Mouse (Mus musculus): ENCODE measurements around the gene Nova2. TPM values are rescaled to one million over a fixed set of nuclear protein-coding genes. Genes with fewer than 3 reads are reported as not detected.

Nova2 gene
- polyA plus RNA-seq, 1 experiment from 2014 or later = 0.53 TPM

- DNase-seq (ENCODE audit: low spot score) = no peak
- no peak overlapping the region for H3K4me3 ChIP-seq
- H3K36me3 ChIP-seq = peaks cover 21% of the 10 kb centered on the region; the same call in 1 of the 2 replicates
- peaks cover 23% of the 10 kb centered on the region for H3K4me1 ChIP-seq
- H3K27me3 ChIP-seq (ENCODE audit: insufficient read depth, poor library complexity, severe bottlenecking) = peaks cover 39% of the 10 kb centered on the region
- WGBS = 81% methylated on average over 5 of the region's 5 CpGs
- H3K27ac ChIP-seq = no peak overlapping the region
- no peaks in the 10 kb centered on the region for H3K9me3 ChIP-seq
These were observed 67.3 kb downstream of the Nova2 start for GRCm38 (mm10) chr7:18993036-18993435.

DNA sequence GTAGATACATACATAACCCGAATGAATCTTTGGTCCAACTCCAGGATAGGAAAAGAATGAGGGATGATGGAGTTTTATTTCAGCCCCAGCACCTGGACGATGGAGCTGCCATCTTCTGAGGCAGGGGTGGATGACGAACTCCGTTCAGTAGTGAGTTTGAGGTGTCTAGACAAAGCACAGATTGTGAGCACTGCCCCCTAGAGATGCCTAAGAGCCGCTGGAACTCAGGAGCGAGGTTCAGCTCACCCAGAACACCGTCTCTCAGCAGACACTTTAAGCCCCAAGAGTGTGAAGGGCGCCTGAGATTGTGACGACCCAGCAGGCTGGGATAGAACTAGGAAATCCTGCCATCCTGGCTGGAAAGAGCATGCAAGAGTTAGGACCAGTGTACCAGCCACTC is 73.1 kb downstream of the Nova2 start:
- H3K4me3 ChIP-seq = no peak overlapping the region
- H3K4me1 ChIP-seq = peaks cover 22% of the 10 kb centered on the region
- H3K9me3 ChIP-seq = no peaks in the 10 kb centered on the region
- H3K27me3 ChIP-seq (ENCODE audit: insufficient read depth, poor library complexity, severe bottlenecking) = peaks cover 2% of the 10 kb centered on the region; the same call in 1 of the 2 replicates
- 46% methylated on average over 9 of the region's 9 CpGs for WGBS
- no peak overlapping the region for H3K27ac ChIP-seq
- no peak for DNase-seq (ENCODE audit: low spot score)
- H3K36me3 ChIP-seq = peaks cover 19% of the 10 kb centered on the region; the same call in 1 of the 2 replicates

DNA sequence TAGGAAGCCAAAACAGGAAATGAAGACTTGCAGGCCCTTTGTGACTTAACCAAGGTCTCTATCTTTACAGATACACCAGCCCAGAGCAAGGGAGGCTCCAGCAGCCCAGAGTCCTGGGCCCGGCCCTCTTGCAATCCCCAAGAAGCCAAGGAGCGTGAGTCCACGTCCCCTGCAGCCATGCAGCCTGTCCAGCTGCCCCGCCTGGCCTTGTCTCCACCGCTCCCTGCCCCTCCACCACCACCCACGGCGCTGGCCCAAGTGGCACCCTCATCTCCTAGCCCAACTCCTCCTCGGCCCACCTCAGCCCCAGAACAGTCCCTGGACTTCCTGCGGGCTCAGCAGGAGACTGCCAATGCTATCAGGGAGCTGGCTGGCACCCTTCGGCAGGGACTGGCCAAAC is 74.7 kb downstream of the Nova2 start:
- H3K36me3 ChIP-seq = peaks cover 25% of the 10 kb centered on the region
- no peaks in the 10 kb centered on the region for H3K27me3 ChIP-seq (ENCODE audit: insufficient read depth, poor library complexity, severe bottlenecking)
- no peaks in the 10 kb centered on the region for H3K9me3 ChIP-seq
- 29% methylated on average over 10 of the region's 10 CpGs for WGBS
- no peak for DNase-seq (ENCODE audit: low spot score)
- H3K27ac ChIP-seq = peak overlapping the region; percentile 91
- peak overlapping the region; percentile 63 for H3K4me3 ChIP-seq
- peaks cover 35% of the 10 kb centered on the region for H3K4me1 ChIP-seq

DNA sequence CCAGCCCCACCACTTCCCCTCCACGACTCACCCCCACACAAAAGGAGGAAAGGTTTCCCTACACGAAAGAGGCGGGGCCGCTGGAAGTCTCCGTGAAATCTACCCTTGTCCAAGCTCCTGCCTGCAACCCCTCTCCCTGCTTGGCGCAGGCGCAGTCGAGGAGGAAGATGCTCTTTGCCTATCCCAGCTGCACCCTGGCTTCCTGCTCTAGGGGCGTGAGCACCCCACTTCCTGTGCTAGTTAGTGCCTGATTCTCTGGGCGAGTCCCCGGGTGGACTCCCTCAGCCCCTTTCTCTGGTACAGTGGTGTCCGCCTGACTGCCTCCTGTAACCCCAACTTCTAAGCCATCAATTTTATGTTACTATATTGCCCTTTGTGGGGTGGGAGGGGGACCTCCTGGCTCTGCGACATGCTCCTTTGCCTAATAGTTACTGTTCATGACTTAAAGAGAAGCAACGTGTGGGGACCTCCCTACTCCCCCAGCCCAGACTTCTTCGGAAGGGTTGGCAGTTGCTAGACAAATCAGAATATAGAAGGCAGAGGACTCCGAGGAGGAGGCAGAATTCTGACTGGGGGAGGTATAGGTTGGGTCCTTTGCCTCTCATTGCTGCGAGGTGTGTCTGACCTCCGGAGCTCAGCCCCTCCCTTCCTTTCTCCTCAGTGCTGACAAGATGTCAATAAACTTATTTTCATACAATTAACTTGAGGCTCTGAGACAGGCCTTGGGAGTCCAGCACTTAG is 75.5 kb downstream of the Nova2 start:
- H3K27ac ChIP-seq = peak overlapping the region; percentile 91
- H3K9me3 ChIP-seq = no peaks in the 10 kb centered on the region
- H3K27me3 ChIP-seq (ENCODE audit: insufficient read depth, poor library complexity, severe bottlenecking) = no peaks in the 10 kb centered on the region
- H3K4me1 ChIP-seq = peaks cover 43% of the 10 kb centered on the region
- no peak for DNase-seq (ENCODE audit: low spot score)
- 27% methylated on average over 18 of the region's 18 CpGs for WGBS
- H3K4me3 ChIP-seq = peak overlapping the region; percentile 63
- H3K36me3 ChIP-seq = peaks cover 28% of the 10 kb centered on the region

GRCm38 (mm10) chr7:19001807-19002085 is 76.1 kb downstream of the Nova2 start:
- peaks cover 48% of the 10 kb centered on the region for H3K4me1 ChIP-seq
- no peaks in the 10 kb centered on the region for H3K27me3 ChIP-seq (ENCODE audit: insufficient read depth, poor library complexity, severe bottlenecking)
- no peaks in the 10 kb centered on the region for H3K9me3 ChIP-seq
- H3K27ac ChIP-seq = peak overlapping the region; percentile 91; the same call in 1 of the 2 replicates
- 73% methylated on average over 3 of the region's 3 CpGs for WGBS
- H3K36me3 ChIP-seq = peaks cover 26% of the 10 kb centered on the region
- DNase-seq (ENCODE audit: low spot score) = no peak
- H3K4me3 ChIP-seq = peak overlapping the region; percentile 63; the same call in 1 of the 2 replicates

DNA sequence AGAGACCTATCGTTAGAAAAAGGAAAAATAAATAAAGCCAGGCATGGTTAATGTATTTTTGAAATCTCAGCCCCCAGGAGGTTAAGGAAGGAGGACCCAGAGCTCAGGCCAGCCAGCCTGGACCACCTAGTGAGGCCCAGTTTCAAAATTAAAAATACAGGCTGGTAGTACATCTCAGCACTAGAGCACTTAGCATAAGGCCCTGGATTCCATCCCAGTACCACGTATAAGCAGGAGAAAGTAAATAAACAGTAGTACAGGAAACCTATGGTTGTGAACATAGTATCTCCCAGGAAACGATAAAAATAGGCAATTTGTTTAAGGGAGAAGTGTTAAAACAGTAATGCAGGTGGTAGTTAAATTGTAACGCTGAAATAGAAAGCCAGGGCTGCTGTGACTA is 76.4 kb downstream of the Nova2 start:
- 35% methylated on average over 4 of the region's 4 CpGs for WGBS
- H3K4me3 ChIP-seq = peak overlapping the region; percentile 57
- DNase-seq (ENCODE audit: low spot score) = no peak
- no peaks in the 10 kb centered on the region for H3K9me3 ChIP-seq
- H3K27me3 ChIP-seq (ENCODE audit: insufficient read depth, poor library complexity, severe bottlenecking) = no peaks in the 10 kb centered on the region
- peaks cover 51% of the 10 kb centered on the region for H3K4me1 ChIP-seq
- H3K36me3 ChIP-seq = peaks cover 30% of the 10 kb centered on the region
- H3K27ac ChIP-seq = peak overlapping the region; percentile 91

DNA sequence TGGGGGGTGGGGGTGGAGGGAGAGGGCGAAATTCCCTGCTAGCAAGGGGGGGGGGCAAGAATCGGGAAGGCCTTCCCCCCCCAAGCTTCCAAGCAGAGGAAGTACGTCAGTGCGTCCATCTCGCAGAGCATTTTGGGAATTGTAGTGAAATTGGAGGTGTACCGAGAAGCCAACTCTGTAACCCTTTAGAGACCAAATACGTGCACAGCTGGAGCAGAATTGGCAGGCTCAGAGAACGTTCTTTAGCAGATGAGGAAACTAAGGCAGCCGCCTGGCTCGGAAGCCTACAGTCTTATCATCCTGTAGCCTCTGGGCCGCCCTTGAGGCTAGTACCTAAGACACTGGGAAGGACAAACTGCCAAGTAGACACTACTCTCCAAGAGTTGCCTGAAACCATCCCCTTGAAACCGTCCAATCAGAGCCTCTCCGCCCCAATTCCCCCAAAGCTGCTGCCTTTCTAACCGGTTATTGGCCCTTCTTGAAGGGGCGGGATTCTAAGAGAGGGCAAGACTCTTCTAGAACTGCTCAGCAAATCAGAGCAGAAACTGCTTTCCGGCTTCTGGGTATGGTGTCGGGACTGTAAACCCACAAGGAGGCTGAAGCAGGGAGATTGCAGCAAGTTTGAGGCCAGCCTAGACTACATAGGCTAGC is 77.3 kb downstream of the Nova2 start:
- H3K4me1 ChIP-seq = peaks cover 58% of the 10 kb centered on the region
- peak; percentile 94 for DNase-seq (ENCODE audit: low spot score)
- peaks cover 26% of the 10 kb centered on the region for H3K36me3 ChIP-seq
- H3K4me3 ChIP-seq = peak overlapping the region; percentile 57
- H3K27me3 ChIP-seq (ENCODE audit: insufficient read depth, poor library complexity, severe bottlenecking) = no peaks in the 10 kb centered on the region
- 3% methylated on average over 17 of the region's 17 CpGs for WGBS
- H3K27ac ChIP-seq = peak overlapping the region; percentile 91
- no peaks in the 10 kb centered on the region for H3K9me3 ChIP-seq

- Histone ChIP-seq H3K36me3 (peaks cover 26% of the 10 kb centered on the region), H3K4me1 (peaks cover 58% of the 10 kb centered on the region), H3K4me3 (peak within 1 kb of the TSS; percentile 92), H3K27me3 (ENCODE audit: insufficient read depth, poor library complexity, severe bottlenecking) (no peaks in the 10 kb centered on the region), H3K27ac (peak within 1 kb of the TSS; percentile 95), H3K9me3 (no peaks in the 10 kb centered on the region)
- peak; percentile 97 for DNase-seq (ENCODE audit: low spot score)
- WGBS = under 1% methylated on average over 89 of the region's 90 CpGs
These were observed 78.4 kb downstream of the Nova2 start, which contains the start of gene Irf2bp1 for GRCm38 (mm10) chr7:19003902-19004630. Gene Irf2bp1 (plus strand): TSS chr7:19004044.

DNA sequence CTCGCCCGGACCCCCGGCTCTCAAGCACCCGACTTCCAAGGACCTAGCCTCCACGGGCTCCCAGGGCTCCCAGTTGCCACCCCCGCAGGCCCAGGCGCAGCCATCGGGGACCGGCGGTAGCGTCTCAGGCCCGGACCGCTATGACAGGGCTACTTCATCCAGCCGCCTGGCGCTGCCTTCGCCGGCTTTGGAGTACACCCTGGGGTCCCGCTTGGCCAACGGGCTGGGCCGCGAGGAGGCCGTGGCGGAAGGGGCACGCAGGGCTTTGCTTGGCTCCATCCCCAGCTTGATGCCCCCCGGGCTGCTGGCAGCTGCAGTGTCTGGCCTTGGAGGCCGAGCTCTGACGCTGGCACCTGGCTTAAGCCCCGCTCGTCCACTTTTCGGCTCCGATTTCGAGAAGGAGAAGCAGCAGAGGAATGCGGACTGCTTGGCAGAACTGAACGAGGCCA is 79.0 kb downstream of the Nova2 start:
- H3K4me3 ChIP-seq = peak overlapping the region; percentile 92
- WGBS = 7% methylated on average over 34 of the region's 34 CpGs
- H3K27ac ChIP-seq = peak overlapping the region; percentile 95
- peaks cover 26% of the 10 kb centered on the region for H3K36me3 ChIP-seq
- no peak for DNase-seq (ENCODE audit: low spot score)
- H3K9me3 ChIP-seq = no peaks in the 10 kb centered on the region
- H3K27me3 ChIP-seq (ENCODE audit: insufficient read depth, poor library complexity, severe bottlenecking) = no peaks in the 10 kb centered on the region
- H3K4me1 ChIP-seq = peaks cover 58% of the 10 kb centered on the region

DNA sequence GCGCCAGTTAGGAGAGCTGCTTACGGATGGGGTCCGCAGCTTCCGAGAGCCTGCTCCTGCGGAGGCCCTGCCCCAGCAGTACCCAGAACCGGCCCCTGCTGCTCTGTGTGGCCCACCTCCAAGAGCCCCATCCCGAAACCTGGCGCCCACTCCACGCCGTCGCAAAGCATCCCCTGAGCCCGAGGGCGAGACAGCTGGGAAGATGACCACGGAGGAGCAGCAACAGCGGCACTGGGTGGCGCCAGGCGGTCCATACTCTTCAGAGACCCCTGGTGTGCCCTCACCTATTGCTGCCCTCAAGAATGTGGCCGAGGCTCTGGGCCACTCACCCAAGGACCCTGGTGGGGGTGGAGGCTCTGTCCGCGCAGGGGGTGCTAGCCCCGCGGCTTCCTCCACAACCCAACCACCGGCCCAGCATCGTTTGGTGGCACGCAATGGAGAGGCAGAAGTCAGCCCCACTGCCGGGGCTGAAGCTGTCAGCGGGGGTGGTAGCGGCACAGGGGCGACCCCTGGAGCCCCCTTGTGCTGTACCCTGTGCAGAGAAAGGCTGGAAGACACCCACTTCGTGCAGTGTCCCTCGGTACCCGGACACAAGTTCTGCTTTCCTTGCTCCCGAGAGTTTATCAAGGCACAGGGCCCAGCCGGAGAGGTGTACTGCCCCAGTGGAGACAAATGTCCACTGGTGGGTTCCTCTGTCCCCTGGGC is 79.9 kb downstream of the Nova2 start:
- no peak for DNase-seq (ENCODE audit: low spot score)
- 82% methylated on average over 34 of the region's 34 CpGs for WGBS
- Histone ChIP-seq H3K9me3 (no peaks in the 10 kb centered on the region), H3K4me3 (peak overlapping the region; percentile 92), H3K4me1 (peaks cover 54% of the 10 kb centered on the region), H3K36me3 (peaks cover 26% of the 10 kb centered on the region), H3K27me3 (ENCODE audit: insufficient read depth, poor library complexity, severe bottlenecking) (no peaks in the 10 kb centered on the region), H3K27ac (0 out of 2 replicates have a peak overlapping the region, but pooled peaks have one; percentile 8)

DNA sequence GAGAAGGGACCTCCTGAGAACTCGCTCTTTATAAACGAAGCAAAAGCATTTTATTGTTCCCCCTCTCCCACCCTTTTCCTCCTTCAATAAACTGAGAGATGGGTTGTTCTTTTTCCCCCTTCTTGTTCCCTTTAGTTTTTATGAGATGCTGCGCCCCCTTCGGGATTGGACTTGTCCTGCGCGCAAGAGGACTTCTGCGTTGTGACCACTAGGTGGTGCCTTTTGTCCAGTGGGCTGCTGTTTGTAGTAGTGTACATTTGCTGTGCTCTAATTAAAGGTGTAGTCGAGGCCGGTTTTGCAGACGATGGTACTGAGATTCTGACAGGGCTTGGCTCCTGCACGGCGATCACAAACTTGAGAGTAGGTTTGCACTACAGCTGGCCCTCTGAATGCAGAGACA is 80.8 kb downstream of the Nova2 start:
- peaks cover 48% of the 10 kb centered on the region for H3K4me1 ChIP-seq
- peaks cover 26% of the 10 kb centered on the region for H3K36me3 ChIP-seq
- H3K27me3 ChIP-seq (ENCODE audit: insufficient read depth, poor library complexity, severe bottlenecking) = no peaks in the 10 kb centered on the region
- DNase-seq (ENCODE audit: low spot score) = peak; percentile 92
- H3K27ac ChIP-seq = no peak overlapping the region
- H3K4me3 ChIP-seq = 0 out of 2 replicates have a peak overlapping the region, but pooled peaks have one; percentile 92
- H3K9me3 ChIP-seq = no peaks in the 10 kb centered on the region
- WGBS = 9% methylated on average over 12 of the region's 12 CpGs
